Mouse (Mus musculus) brain, embryonic 14.5 days (tissue): Measurements from ENCODE around the gene Ankrd60. TPM values are rescaled to one million over a fixed set of nuclear protein-coding genes. Genes with fewer than 3 reads are reported as not detected.

Experiments
- DNase-seq: peaks from one replicate; pipeline ENCODE4 v3.0.0-alpha.2; 2011; ENCODE audit warnings: low read depth
- CTCF ChIP-seq: fragments of 200-500 bp; IDR thresholded peaks from 2 replicates; pipeline ENCODE4 v1.5.1; 2012; ENCODE audit warnings: inconsistent platforms, mild to moderate bottlenecking, moderate library complexity, borderline replicate concordance; ENCODE audit not compliant: insufficient read depth, insufficient read length; ENCODE audit errors: extremely low read depth
- POLR2A ChIP-seq: fragments of 200-500 bp; IDR thresholded peaks from 2 replicates; pipeline ENCODE4 v1.6.1; 2012; ENCODE audit warnings: mild to moderate bottlenecking, inconsistent platforms, borderline replicate concordance; ENCODE audit not compliant: poor library complexity, insufficient read depth, insufficient read length, severe bottlenecking; ENCODE audit errors: extremely low read depth
- polyA plus RNA-seq: library from polyadenylated mRNA; depleted of rRNA; stranded (reverse); fragments of >200 nt; gene quantifications from 2 replicates; pipeline ENCODE4 v1.2.3, GENCODE M21; 2012

Ankrd60 gene
- polyA plus RNA-seq, 1 experiment: not detected

DNA sequence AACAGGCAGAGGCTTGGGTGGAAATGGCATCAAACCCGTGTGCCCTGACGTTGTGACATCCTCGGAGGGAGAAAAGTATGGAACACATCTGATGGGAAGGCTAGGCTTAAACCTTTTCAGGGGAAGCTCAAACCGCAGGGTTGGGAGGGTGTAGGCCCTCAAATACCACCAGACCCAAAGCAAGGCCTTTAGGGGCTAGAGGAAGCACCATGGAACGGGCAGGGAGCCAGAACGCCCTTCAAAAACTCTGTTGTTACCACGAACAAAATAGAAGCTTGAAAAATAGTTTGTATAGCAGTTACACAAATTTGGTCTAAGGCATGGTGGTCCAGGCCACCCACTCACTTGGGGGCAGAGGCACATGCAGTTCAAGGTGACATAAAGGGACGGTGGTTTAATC, 430 bp upstream of the Ankrd60 start:
- TF ChIP-seq POLR2A: no peak
- no peak for TF ChIP-seq CTCF
- no peak for DNase-seq

DNA sequence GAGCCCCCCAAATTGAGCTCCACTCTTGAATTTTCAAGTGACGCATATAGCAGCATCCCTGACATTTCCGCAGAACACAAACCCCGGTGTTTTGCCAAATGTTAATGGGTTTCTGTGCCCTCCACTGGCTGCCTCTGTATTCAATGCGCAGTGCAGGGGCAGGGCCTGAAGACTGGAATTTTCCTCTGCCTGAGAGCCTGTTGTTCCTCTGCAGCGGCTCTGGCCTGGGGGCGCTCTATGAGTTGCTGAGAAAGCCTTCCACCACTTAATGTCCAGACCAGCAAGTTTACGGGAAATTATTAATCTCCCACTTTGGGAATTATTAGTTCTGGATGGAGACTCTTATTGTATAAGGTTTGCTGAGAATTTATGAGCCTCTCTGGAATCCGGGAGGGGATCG, 14.0 kb downstream of the Ankrd60 start:
- peak; percentile 16; the same call in 1 of the 2 replicates for TF ChIP-seq CTCF
- no peak for TF ChIP-seq POLR2A
- DNase-seq: peak; percentile 40

DNA sequence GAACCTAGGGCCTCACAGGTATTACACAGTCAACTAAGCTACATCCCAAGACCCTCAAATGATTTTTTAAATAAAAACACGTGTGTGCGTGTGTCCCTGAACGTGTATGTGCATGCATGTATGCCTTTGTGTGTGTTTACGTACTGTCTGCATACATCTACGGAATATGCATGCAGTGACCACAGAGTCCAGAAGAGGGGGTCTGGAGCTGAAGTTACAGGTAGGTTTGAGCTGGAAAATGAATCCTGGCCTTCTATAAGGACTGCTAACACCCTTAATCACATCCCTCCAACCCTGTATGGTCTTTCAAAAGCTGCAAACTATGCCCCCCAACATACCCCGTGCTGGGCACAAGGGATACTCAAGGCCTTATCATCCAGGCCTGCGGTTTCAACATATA, 14.8 kb downstream of the Ankrd60 start:
- TF ChIP-seq POLR2A (no peak), CTCF (peak; percentile 55; the same call in 1 of the 2 replicates)
- peak; percentile 64 for DNase-seq

DNA sequence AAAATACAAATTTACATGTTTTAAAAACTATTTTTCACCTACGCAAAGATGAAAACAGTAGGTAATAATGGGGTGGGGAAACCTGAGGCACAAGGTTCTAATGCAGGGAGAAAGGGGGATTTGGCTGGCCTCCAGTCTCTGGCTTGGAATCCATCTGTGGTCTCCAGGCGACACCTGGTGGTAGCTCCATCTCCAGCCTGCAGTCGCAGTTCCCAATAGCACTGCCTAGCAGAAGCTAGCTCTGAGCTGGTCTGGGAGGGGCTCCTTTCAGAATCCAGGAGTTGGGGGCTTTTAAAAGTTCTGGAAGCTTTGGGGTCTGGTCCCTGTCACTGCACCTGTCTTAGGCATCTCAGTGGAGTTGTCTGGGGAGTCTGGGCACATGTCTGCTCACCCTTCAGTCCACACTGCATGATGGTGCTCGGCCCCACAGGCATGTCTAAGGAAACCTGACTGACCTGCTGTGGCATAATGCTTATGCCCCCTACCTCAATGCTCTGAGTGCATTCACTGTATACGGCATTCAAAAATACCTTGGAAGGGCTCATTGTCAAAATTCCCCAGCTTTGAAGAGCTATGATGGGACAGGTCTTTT, 16.2 kb downstream of the Ankrd60 start:
- TF ChIP-seq CTCF (peak; percentile 97), POLR2A (no peak)
- peak; percentile 80 for DNase-seq

DNA sequence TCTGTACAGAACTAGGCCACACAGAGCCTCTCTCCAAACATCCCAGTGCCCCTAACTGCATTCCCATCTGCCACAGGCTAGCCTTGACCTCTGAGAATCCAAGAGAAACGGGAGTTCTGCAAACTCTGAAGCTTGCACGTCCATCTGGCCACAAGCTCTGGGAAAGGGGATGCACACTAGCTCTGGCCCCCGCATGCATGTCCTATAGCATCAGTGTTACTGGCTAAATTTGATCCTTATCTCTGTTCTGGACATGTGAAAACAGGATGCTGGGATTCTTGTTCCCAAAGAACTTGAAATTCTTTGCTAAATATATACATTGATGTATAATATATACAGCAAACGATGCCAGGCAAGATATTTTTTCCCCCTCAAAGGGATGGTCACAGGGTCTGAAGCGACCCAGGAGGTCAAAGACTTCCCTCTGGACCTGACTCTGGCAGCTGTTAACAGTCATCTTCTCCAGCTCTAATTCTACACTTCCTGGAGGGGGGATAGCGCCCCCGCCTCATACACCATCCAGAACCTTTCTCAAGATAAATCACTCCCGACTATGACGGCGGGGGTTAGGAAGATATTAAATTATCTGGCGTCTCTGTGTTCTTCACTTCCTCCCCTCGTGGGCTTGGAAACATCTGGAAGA, 19.3 kb downstream of the Ankrd60 start:
- no peak for DNase-seq
- TF ChIP-seq CTCF (no peak), POLR2A (no peak)

DNA sequence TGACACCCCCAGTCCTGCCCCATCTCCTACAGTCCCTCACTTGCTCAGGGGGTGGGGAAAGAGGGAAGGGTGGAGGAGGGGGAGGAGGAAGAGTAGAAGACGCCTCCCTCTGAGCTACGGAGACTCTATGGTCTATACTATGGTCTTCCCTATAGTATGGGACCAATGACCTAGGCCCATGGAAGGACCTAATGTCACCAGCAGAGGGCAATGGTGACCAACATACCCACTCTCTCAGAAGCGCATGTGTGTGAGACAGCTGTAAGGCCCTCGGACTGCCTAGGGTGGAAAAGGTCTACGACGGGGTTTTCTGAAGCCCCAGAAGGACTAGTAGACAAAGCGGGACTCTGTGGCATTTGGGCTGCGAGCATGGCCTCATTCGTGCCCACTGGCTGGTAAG, 24.3 kb downstream of the Ankrd60 start:
- DNase-seq: peak; percentile 23
- TF ChIP-seq POLR2A: no peak
- TF ChIP-seq CTCF: peak; percentile 56; the same call in 1 of the 2 replicates

DNA sequence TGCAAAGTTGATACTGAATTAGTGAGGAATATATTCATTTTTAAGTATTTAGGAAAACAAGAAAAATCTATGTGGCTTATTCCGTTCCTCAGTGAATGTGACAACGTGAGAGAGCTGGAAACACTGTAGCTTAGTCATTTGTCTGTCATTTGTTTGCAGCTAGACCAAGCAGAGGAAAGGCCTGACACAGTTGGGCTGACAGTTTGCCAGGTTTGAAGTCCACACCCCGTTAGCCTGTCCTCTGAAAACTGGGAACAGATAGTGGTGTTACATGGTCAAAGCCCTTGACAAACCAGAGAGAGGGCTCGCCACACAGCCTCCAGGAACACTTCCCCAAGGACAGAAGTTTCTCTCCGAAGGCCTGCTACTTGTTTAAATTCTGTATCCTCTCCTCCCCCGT, 27.5 kb downstream of the Ankrd60 start:
- TF ChIP-seq CTCF: no peak
- TF ChIP-seq POLR2A: no peak

DNA sequence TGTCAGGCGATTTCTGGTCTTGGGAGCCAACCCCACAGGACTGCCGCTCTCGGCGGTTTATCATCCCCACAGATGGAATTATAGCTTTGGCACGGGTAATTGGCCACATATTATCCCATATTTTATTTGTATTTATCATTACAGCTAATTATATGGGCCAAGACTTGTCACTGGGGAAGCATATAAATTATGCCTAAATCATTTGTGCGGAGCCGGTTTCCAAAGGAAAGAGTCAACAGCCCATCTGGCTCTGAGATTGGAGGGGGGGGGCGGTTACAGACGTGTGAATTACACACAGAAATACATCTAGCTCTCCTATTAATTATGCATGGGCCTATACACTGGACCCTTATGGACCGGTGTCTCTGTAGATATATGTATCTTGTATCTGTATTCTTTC, 28.9 kb downstream of the Ankrd60 start:
- TF ChIP-seq POLR2A (no peak), CTCF (no peak)
- DNase-seq: peak; percentile 55

More for the DNA sequence above, 27.5 kb downstream of the Ankrd60 start:
- DNase-seq: no peak

DNA sequence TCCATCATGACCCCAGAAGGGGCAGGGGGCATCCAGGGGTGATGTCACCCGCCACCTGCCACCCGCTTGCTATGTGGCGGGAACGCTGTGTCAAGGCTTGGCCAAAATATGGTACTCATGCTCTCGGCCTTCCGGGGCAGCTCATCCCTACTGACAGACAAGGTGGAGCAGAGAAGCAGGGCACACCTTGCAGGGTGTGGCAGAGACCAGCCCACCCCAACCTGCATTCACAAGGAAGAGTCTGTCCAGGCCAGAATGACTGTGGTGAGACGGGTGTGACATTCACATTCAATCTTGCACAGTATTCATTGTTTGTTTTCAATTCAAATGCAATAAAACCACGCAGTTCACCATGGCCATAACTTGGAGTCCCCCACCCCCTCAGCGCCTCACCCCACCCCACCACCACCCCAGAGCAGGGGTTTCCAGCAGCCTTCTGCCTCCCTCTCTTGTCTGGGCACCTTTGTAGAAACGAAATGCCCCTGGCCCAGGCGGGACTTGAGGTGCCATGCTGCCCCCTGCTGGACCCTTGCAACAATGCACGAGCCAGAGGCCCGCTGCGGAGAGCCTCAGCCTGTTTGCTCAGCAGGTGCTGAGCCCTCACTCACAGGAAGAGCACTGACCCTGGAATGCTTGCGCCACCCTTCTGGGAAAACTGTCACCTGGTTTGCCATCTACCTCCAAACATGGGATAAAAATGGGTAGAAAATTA, 32.0 kb downstream of the Ankrd60 start:
- DNase-seq: peak; percentile 92
- TF ChIP-seq CTCF (peak; percentile 98), POLR2A (no peak)

DNA sequence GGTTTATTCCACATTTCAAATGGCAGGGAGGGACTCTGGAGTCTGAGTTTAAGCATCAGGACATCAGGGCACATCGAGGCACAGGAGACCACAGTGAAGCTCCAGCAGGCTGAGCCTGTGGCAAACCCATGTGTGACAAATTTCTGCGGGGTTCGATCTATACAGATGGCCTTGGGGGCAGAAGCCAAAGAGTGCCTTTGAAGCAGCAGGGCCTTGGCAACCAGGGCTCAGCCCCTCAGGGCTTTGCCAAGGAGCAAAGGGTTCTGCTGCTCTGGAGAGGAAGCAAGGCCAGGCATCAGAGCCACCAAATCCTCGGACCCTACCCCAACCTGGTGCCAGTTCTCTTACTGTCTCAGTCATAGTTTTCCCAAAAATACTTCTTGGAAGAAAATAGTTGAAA, 35.4 kb downstream of the Ankrd60 start:
- DNase-seq: no peak
- TF ChIP-seq CTCF (no peak), POLR2A (no peak)

DNA sequence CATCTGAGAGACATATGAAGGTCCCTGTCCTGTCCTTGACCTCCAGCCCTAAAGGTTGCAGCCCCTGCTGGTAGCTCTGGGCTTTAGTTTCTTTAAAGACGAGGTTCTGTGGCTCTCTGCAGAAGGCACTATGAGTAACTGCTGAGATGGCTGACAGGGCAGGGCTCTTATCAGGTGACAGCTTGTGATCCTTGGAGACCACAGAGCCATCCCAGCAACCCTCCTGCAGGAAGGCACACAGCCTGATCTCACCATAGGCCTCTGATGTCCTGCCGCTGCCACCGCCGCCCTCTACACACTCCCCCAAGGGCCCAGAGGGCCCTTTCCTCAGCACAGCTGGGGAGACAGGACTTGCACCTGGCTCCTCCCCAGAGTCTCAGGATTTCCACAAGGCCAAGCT, 36.4 kb downstream of the Ankrd60 start:
- no peak for DNase-seq
- TF ChIP-seq CTCF (no peak), POLR2A (no peak)

DNA sequence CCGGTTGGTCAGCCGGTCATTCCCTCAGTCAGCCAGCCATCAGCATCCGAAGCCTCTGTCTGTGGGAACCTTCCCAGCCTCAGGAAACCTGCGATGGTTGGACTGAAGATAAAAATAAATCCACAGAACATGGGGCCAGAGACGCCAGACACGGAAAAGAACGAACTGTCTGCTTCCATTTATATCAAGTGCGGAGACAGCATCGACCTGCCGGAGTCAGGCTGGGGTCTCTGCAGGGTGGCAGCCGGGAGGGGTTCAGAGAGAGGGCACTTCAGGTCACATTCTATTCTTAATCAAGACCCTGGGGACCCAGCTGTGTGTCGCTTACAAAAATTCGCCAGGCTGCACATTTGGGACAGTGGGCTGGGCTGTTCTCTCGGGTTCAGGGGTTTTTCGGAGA, 38.4 kb downstream of the Ankrd60 start:
- DNase-seq: no peak
- no peak for TF ChIP-seq CTCF
- TF ChIP-seq POLR2A: no peak

DNA sequence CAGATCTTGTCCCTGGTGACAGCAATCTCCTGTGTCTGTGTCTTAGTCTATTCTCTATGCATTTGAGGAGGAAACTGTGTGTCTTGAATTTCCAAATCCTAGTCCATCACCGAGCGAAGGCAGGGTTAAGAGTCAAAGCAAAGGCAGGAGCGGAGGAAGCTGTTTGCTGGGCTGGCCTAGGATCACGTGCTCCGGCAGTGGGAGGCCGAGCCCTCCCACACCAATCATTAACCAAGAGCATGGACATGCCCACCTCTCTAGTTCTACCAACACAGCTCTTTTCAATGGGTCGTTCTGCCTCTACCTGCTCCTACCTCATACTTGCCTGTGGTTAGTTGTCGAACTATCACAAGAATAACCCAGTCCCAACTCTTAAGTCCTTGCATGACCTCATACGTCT, 42.3 kb downstream of the Ankrd60 start:
- TF ChIP-seq POLR2A (no peak), CTCF (no peak)
- no peak for DNase-seq

DNA sequence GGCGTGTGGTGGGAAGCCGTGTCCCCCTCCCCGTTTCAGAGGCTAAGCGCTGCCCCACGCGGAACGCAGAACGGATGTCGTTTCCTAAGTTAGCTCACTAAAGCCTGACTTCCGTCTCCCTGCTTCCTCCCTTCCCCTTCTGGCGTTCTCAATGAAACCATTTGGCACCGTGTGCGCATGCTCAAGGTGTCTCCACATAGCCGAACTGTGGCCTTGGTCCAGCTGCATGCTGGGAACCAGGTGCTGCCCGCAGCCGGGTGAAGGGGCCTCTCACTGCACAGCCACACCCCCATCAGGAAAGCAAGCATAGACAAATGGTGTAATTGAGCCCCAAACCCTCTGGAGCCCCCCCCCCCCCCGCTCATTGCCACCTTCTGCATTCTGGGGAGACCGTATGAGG, 42.8 kb downstream of the Ankrd60 start:
- DNase-seq: no peak
- TF ChIP-seq POLR2A: no peak
- TF ChIP-seq CTCF: no peak

DNA sequence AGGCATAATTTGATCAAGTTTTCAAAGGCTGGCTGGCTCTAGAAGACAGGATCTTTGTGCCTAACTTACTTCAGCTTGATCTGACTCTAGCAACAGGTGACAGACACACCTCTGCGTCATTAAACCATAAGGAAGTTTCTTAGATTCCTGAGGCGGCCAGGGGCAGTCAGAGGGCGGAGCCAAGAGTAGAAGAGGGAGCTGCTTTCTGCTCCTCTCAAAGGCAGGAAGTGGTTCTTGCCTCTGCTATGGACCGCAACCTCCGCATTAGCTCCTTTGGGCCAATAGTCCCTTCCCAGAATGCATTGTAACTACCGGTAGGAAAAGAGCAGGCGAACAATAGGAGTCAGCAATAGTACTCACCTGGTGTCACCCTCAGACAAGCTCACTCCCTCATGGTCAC, 43.6 kb downstream of the Ankrd60 start:
- DNase-seq: no peak
- no peak for TF ChIP-seq CTCF
